Mouse (Mus musculus): ENCODE results near the gene Cd6. TPM values are rescaled to one million over a fixed set of nuclear protein-coding genes. Genes with fewer than 3 reads are reported as not detected.
A peak's percentile ranks its signal among the peaks of the same experiment; 100 is the strongest.

The Cd6 gene
- polyA plus RNA-seq, 1 experiment, result 3.1 TPM

GRCm38 (mm10) chr19:10747718-10748117, 82.1 kb downstream of the Cd6 start:
- H3K27me3 ChIP-seq (replicated peaks; ENCODE audit: control insufficient read depth, insufficient read depth, low read length), result no peaks in the 10 kb centered on the region
- TF ChIP-seq POLR2A (IDR thresholded peaks at IDR 0.05; ENCODE audit: low read depth, low read length) (no peak), CTCF (conservative IDR thresholded peaks at IDR 0.05; ENCODE audit: insufficient read depth, insufficient read length, low read depth, low read length) (no peak)
- 83% methylated on average over 6 of the region's 6 CpGs for WGBS
- H3K27ac ChIP-seq (ENCODE audit: insufficient read depth, low read depth, low read length), result no peak overlapping the region
- H3K4me3 ChIP-seq (ENCODE audit: insufficient read depth, low read depth, low read length), result no peak overlapping the region
- H3K36me3 ChIP-seq (ENCODE audit: control insufficient read depth, insufficient read depth, low read length), result no peaks in the 10 kb centered on the region
- DNase-seq, result no peak
- H3K4me1 ChIP-seq (ENCODE audit: control insufficient read depth, insufficient read depth, low read length), result no peaks in the 10 kb centered on the region

- TF ChIP-seq CTCF (conservative IDR thresholded peaks at IDR 0.05; ENCODE audit: insufficient read depth, insufficient read length, low read depth, low read length), result no peak
- TF ChIP-seq POLR2A (IDR thresholded peaks at IDR 0.05; ENCODE audit: low read depth, low read length), result no peak
Measured at GRCm38 (mm10) chr19:10747182-10747581, 82.7 kb downstream of the Cd6 start.

DNA sequence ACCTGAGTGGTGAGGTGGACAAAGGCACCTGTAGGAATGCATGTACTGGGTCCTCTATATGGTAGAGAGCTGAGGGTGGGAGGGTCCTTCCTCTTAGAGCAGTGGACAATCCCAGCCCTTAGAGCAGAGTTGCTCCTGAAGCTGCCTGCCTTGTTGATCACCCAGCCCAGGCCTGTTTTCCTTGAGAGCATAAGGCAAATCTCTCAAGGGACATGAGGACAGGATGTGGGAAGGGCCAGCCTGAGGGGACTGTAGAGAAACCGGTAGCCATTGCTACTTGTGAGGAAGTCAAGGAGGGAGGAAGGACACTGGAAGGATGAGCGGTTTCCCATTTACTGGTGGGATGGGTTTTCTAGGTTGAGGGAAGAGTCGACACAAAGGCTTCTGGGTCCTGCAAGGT, 87.3 kb downstream of the Cd6 start:
- Histone ChIP-seq H3K27me3 (replicated peaks; ENCODE audit: control insufficient read depth, insufficient read depth, low read length) (no peaks in the 10 kb centered on the region), H3K36me3 (ENCODE audit: control insufficient read depth, insufficient read depth, low read length) (no peaks in the 10 kb centered on the region), H3K4me3 (ENCODE audit: insufficient read depth, low read depth, low read length) (no peak overlapping the region), H3K27ac (ENCODE audit: insufficient read depth, low read depth, low read length) (no peak overlapping the region), H3K4me1 (ENCODE audit: control insufficient read depth, insufficient read depth, low read length) (peaks cover 6% of the 10 kb centered on the region)
- no peak for DNase-seq
- no peak for TF ChIP-seq POLR2A (IDR thresholded peaks at IDR 0.05; ENCODE audit: low read depth, low read length)
- no peak for TF ChIP-seq CTCF (conservative IDR thresholded peaks at IDR 0.05; ENCODE audit: insufficient read depth, insufficient read length, low read depth, low read length)
- WGBS, result 50% methylated on average over 3 of the region's 3 CpGs

More at GRCm38 (mm10) chr19:10747182-10747581, 82.7 kb downstream of the Cd6 start:
- Histone ChIP-seq H3K4me1 (ENCODE audit: control insufficient read depth, insufficient read depth, low read length) (no peaks in the 10 kb centered on the region), H3K4me3 (ENCODE audit: insufficient read depth, low read depth, low read length) (no peak overlapping the region), H3K27ac (ENCODE audit: insufficient read depth, low read depth, low read length) (no peak overlapping the region), H3K27me3 (replicated peaks; ENCODE audit: control insufficient read depth, insufficient read depth, low read length) (no peaks in the 10 kb centered on the region), H3K36me3 (ENCODE audit: control insufficient read depth, insufficient read depth, low read length) (no peaks in the 10 kb centered on the region)
- DNase-seq, result no peak
- WGBS, result 86% methylated on average over 7 of the region's 7 CpGs

GRCm38 (mm10) chr19:10742145-10742544, 87.7 kb downstream of the Cd6 start:
- no peaks in the 10 kb centered on the region for H3K36me3 ChIP-seq (ENCODE audit: control insufficient read depth, insufficient read depth, low read length)
- TF ChIP-seq POLR2A (IDR thresholded peaks at IDR 0.05; ENCODE audit: low read depth, low read length), result no peak
- TF ChIP-seq CTCF (conservative IDR thresholded peaks at IDR 0.05; ENCODE audit: insufficient read depth, insufficient read length, low read depth, low read length), result no peak
- DNase-seq, result no peak
- H3K27ac ChIP-seq (ENCODE audit: insufficient read depth, low read depth, low read length), result no peak overlapping the region
- peaks cover 6% of the 10 kb centered on the region for H3K4me1 ChIP-seq (ENCODE audit: control insufficient read depth, insufficient read depth, low read length)
- no peaks in the 10 kb centered on the region for H3K27me3 ChIP-seq (replicated peaks; ENCODE audit: control insufficient read depth, insufficient read depth, low read length)
- WGBS, result 83% methylated on average over 6 of the region's 6 CpGs
- H3K4me3 ChIP-seq (ENCODE audit: insufficient read depth, low read depth, low read length), result no peak overlapping the region

- WGBS, result 35% methylated on average over 11 of the region's 11 CpGs
- DNase-seq, result peak; percentile 60
- no peaks in the 10 kb centered on the region for H3K27me3 ChIP-seq (replicated peaks; ENCODE audit: control insufficient read depth, insufficient read depth, low read length)
- no peak overlapping the region for H3K4me3 ChIP-seq (ENCODE audit: insufficient read depth, low read depth, low read length)
- peak overlapping the region; percentile 52; the same call in 1 of the 2 replicates for H3K27ac ChIP-seq (ENCODE audit: insufficient read depth, low read depth, low read length)
- TF ChIP-seq CTCF (conservative IDR thresholded peaks at IDR 0.05; ENCODE audit: insufficient read depth, insufficient read length, low read depth, low read length) (no peak), POLR2A (IDR thresholded peaks at IDR 0.05; ENCODE audit: low read depth, low read length) (no peak)
- peaks cover 6% of the 10 kb centered on the region for H3K4me1 ChIP-seq (ENCODE audit: control insufficient read depth, insufficient read depth, low read length)
- no peaks in the 10 kb centered on the region for H3K36me3 ChIP-seq (ENCODE audit: control insufficient read depth, insufficient read depth, low read length)
Measured at GRCm38 (mm10) chr19:10740641-10741440, 89.0 kb downstream of the Cd6 start.

GRCm38 (mm10) chr19:10739916-10740315, 89.9 kb downstream of the Cd6 start:
- Histone ChIP-seq H3K27me3 (replicated peaks; ENCODE audit: control insufficient read depth, insufficient read depth, low read length) (no peaks in the 10 kb centered on the region), H3K36me3 (ENCODE audit: control insufficient read depth, insufficient read depth, low read length) (no peaks in the 10 kb centered on the region), H3K4me1 (ENCODE audit: control insufficient read depth, insufficient read depth, low read length) (peaks cover 6% of the 10 kb centered on the region), H3K27ac (ENCODE audit: insufficient read depth, low read depth, low read length) (no peak overlapping the region), H3K4me3 (ENCODE audit: insufficient read depth, low read depth, low read length) (no peak overlapping the region)
- no peak for DNase-seq
- TF ChIP-seq CTCF (conservative IDR thresholded peaks at IDR 0.05; ENCODE audit: insufficient read depth, insufficient read length, low read depth, low read length), result no peak
- no peak for TF ChIP-seq POLR2A (IDR thresholded peaks at IDR 0.05; ENCODE audit: low read depth, low read length)
- WGBS, result 76% methylated on average over 4 of the region's 4 CpGs

Other genes with a start within 250 kb of the Cd6 start
- gene Ddb1, start 224.7 kb downstream of the Cd6 start, polyA plus RNA-seq (2012; rRNA removed), result 123 and 127 TPM in 2 replicates
- gene Tkfc, start 224.4 kb downstream of the Cd6 start, polyA plus RNA-seq (2012; rRNA removed), result 308 and 311 TPM in 2 replicates
- 15.3 and 17.3 TPM in 2 replicates for gene Vwce, start 195.8 kb downstream of the Cd6 start, polyA plus RNA-seq (2012; rRNA removed)
- 0.80 and 1.0 TPM in 2 replicates for gene Pga5, start 152.0 kb downstream of the Cd6 start, polyA plus RNA-seq (2012; rRNA removed)
- gene Vps37c, start 141.3 kb downstream of the Cd6 start, polyA plus RNA-seq (2012; rRNA removed), result 30.0 and 32.1 TPM in 2 replicates
- gene Cd5, start 91.1 kb downstream of the Cd6 start, polyA plus RNA-seq (2012; rRNA removed), result 0.33 and 3.3 TPM in 2 replicates
- gene Slc15a3, start 9.7 kb upstream of the Cd6 start, polyA plus RNA-seq (2012; rRNA removed), result 6.2 and 6.7 TPM in 2 replicates
- gene Tmem132a, start 39.9 kb upstream of the Cd6 start, polyA plus RNA-seq (2012; rRNA removed), result 12.1 and 15.8 TPM in 2 replicates
- gene Tmem109, start 51.9 kb upstream of the Cd6 start, polyA plus RNA-seq (2012; rRNA removed), result 101 and 124 TPM in 2 replicates
- 175 and 188 TPM in 2 replicates for gene Prpf19, start 65.2 kb upstream of the Cd6 start, polyA plus RNA-seq (2012; rRNA removed)
- gene Zp1, start 90.6 kb upstream of the Cd6 start, polyA plus RNA-seq (2012; rRNA removed), result 0.05 TPM in 1 of 2 replicates, not detected in the other
- 0.05 TPM in 1 of 2 replicates, not detected in the other for gene Ptgdr2, start 107.1 kb upstream of the Cd6 start, polyA plus RNA-seq (2012; rRNA removed)
- 3.9 TPM in 2 replicates for gene Ccdc86, start 119.2 kb upstream of the Cd6 start, polyA plus RNA-seq (2012; rRNA removed)
- 0.18 TPM in 1 of 2 replicates, not detected in the other for gene Ms4a10, start 144.6 kb upstream of the Cd6 start, polyA plus RNA-seq (2012; rRNA removed)
- gene Ms4a15, start 163.2 kb upstream of the Cd6 start, polyA plus RNA-seq (2012; rRNA removed), result not detected in 2 replicates
- gene Ms4a18, start 188.0 kb upstream of the Cd6 start, polyA plus RNA-seq (2012; rRNA removed), result not detected in 2 replicates